Mouse (Mus musculus): ENCODE data around the gene Pnkd. TPM values are rescaled to one million over a fixed set of nuclear protein-coding genes. Genes with fewer than 3 reads are reported as not detected.
"Not testable (repeated sequence)": the region's sequence is repeated elsewhere in the genome, so short reads cannot be mapped to it uniquely, and the experiment has no call there.

The Pnkd gene
- polyA plus RNA-seq, 1 experiment from 2014 or later, result 85.3 TPM

DNA sequence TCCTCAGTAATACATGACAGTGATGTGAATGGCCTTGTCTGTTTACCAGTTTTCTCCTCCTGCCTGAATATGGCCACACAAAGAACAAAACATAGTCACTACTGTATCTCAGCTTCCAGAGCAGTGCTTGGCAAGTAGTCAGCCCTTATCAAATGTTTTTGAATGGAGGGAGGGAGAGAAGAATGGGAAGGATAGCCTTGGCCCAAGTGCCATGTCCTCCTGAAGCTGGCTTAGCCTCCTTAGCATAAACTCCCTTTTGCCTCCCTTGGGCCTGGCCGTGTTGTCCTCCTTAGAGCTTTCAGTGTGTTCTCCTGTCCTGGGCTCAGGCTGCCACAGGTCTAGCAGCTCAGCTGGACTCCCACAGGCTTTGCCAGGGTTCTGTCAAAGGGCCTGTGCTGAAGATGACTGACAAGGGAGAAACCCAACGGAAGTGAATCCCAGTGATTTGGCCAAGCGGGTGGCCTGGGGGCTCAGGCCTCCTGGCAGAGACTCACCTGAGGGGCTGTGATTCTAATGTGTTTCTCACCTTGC lies 52.6 kb downstream of the Pnkd start:
- no peak overlapping the region for H3K9ac ChIP-seq (replicated peaks)
- peaks cover 12% of the 10 kb centered on the region for H3K4me1 ChIP-seq
- H3K27me3 ChIP-seq, result no peaks in the 10 kb centered on the region
- ATAC-seq (ENCODE audit: low FRiP score, low read depth), result no peak
- no peak overlapping the region for H3K4me3 ChIP-seq
- H3K27ac ChIP-seq (replicated peaks), result no peak overlapping the region
- H3K36me3 ChIP-seq, result no peaks in the 10 kb centered on the region
- no peak overlapping the region for H3K4me2 ChIP-seq (replicated peaks)
- 82% methylated on average over 3 of the region's 3 CpGs for whole genome bisulfite sequencing
- no peaks in the 10 kb centered on the region for H3K9me3 ChIP-seq

DNA sequence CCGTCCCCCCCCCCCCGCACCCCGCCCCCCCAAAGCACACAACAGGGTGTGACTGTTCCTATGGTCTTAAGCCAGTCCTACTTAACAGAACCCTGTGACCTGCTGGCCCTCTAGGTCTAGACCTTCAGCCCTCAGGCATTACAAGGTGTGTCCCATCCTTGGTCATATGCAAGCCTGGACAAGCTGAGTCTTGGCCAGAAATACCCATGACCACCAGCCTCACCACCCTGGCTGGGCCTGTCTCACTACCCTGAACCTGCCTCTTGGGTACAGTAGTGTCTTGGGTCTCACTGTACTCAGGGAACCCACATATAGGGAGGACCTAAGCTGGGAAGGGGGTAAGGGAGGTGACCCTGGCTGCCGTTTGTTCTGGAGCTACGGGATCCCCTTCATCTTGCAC lies 53.3 kb downstream of the Pnkd start:
- Histone ChIP-seq H3K27me3 (no peaks in the 10 kb centered on the region), H3K4me2 (replicated peaks) (no peak overlapping the region), H3K9ac (replicated peaks) (no peak overlapping the region), H3K36me3 (no peaks in the 10 kb centered on the region), H3K27ac (replicated peaks) (no peak overlapping the region), H3K9me3 (no peaks in the 10 kb centered on the region), H3K4me1 (peaks cover 13% of the 10 kb centered on the region), H3K4me3 (no peak overlapping the region)
- WGBS, result 92% methylated on average over 5 of the region's 5 CpGs
- ATAC-seq (ENCODE audit: low FRiP score, low read depth), result no peak

DNA sequence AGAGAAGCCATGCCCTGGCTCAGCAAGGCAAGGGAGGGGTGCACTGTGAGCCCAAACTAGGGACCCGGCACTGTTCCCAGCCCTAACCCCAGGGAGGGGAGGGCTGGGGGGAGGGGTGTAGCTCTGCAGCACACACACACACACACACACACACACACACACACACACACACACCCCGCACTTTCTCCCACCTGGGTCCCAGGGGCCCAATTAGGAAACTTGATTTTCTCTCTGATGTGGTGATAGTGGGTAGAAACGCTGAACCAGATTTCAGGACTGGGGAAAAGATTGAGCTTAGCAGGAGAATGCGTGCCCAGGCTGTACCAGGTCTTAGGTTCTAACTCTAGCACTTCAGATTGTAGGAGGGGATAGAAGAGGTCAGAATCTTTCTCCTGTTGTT lies 53.9 kb downstream of the Pnkd start:
- Histone ChIP-seq H3K36me3 (no peaks in the 10 kb centered on the region), H3K4me3 (no peak overlapping the region), H3K4me1 (peaks cover 10% of the 10 kb centered on the region), H3K9ac (replicated peaks) (no peak overlapping the region), H3K27me3 (no peaks in the 10 kb centered on the region), H3K9me3 (no peaks in the 10 kb centered on the region), H3K27ac (replicated peaks) (no peak overlapping the region), H3K4me2 (replicated peaks) (no peak overlapping the region)
- no peak for ATAC-seq (ENCODE audit: low FRiP score, low read depth)
- WGBS, result 77% methylated on average over 4 of the region's 4 CpGs

DNA sequence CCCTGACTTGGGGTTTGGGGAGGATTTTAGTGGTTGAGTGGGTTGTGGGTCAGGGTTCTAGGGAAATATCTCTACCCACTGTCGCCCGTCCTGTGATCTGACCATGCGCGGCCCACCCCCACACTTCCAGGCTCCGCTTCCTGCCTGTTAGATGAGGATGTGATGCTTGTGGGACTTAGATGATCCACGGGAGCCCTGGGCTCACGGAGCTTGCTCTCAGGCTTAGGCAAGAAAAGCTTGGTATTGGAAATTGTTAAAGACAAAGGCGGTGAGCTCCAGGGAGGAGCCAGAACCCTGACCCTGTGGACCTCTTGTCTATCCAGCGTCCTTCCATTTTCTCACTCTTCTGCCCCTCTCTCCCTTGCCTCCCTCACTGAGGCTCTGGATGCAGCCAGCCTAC lies 55.2 kb downstream of the Pnkd start:
- 91% methylated on average over 9 of the region's 9 CpGs for whole genome bisulfite sequencing
- Histone ChIP-seq H3K27me3 (no peaks in the 10 kb centered on the region), H3K4me2 (replicated peaks) (no peak overlapping the region), H3K27ac (replicated peaks) (no peak overlapping the region), H3K9ac (replicated peaks) (no peak overlapping the region), H3K9me3 (no peaks in the 10 kb centered on the region), H3K36me3 (no peaks in the 10 kb centered on the region), H3K4me1 (peaks cover 11% of the 10 kb centered on the region; the same call in 1 of the 2 replicates), H3K4me3 (no peak overlapping the region)
- no peak for ATAC-seq (ENCODE audit: low FRiP score, low read depth)

DNA sequence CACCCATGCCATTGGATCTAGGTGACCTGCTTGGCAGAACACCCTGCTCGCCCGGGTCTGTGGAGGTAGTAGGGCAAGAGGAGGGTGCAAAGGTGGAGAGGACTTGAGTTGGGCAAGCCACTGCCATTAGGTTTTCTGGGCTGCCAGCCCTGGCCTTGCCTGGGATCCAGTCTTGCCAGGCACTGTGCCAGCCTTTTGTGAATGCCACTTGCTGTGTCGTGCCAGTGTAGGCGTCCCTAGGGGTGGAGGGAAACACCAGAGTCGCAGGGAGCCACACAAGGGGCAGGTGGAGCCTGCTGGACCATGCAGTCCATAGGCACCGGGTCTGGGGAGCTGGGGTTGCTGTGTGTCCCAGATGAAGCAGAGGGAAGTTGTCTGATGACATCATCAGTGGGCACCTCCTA lies 55.6 kb downstream of the Pnkd start:
- Histone ChIP-seq H3K9ac (replicated peaks) (no peak overlapping the region), H3K4me3 (no peak overlapping the region), H3K4me2 (replicated peaks) (no peak overlapping the region), H3K4me1 (peaks cover 11% of the 10 kb centered on the region; the same call in 1 of the 2 replicates), H3K36me3 (no peaks in the 10 kb centered on the region), H3K27ac (replicated peaks) (no peak overlapping the region), H3K27me3 (no peaks in the 10 kb centered on the region), H3K9me3 (no peaks in the 10 kb centered on the region)
- 93% methylated on average over 6 of the region's 6 CpGs for WGBS
- ATAC-seq (ENCODE audit: low FRiP score, low read depth), result no peak

DNA sequence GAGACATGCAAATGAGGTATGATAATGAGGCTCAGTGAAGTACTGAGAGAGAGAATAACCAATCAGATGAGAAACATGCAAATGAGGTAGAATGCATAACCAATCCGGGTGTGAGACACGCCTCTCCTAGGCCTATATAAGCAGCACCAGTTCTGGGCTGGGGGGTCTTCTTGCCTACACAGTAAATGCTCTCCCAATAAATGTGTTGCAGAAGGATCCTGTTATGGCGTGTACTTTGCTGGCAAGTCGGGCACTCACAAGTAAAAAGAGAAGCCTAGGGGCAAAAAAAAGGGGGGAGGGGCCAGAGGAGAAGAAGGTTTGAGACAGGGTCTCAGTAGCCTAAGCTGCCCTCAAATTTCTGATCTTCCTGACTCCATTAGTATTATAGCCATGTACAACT lies 56.3 kb downstream of the Pnkd start:
- ATAC-seq (ENCODE audit: low FRiP score, low read depth); H3K4me1 ChIP-seq; H3K9me3 ChIP-seq; H3K27ac ChIP-seq (replicated peaks); H3K4me2 ChIP-seq (replicated peaks); H3K9ac ChIP-seq (replicated peaks); H3K4me3 ChIP-seq; H3K27me3 ChIP-seq; H3K36me3 ChIP-seq: not testable (repeated sequence)
- WGBS, result 89% methylated on average over 4 of the region's 4 CpGs

DNA sequence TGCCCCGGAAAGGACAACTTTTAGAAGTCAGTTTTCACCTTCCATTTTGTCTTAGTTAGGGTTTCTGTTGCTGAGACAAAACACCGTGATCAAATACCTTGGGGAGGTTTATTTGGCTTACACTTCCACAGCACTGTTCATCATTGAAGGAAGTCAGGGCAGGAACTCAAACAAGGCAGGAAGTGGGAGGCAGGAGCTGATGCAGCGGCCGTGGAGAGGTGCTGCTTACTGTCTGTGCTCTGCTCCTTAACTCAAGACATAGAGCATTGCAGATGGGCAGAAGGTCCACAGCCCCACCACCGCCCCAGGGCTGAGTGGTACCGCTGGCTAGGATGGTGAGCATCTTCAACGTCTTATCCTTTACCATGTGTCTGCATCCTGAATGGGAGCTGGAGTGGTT lies 57.2 kb downstream of the Pnkd start:
- Histone ChIP-seq H3K9me3 (no peaks in the 10 kb centered on the region), H3K36me3 (no peaks in the 10 kb centered on the region), H3K4me2 (replicated peaks) (no peak overlapping the region), H3K27ac (replicated peaks) (no peak overlapping the region), H3K4me3 (no peak overlapping the region), H3K27me3 (no peaks in the 10 kb centered on the region), H3K4me1 (peaks cover 9% of the 10 kb centered on the region; the same call in 1 of the 2 replicates), H3K9ac (replicated peaks) (no peak overlapping the region)
- ATAC-seq (ENCODE audit: low FRiP score, low read depth), result no peak
- WGBS, result 89% methylated on average over 7 of the region's 7 CpGs

DNA sequence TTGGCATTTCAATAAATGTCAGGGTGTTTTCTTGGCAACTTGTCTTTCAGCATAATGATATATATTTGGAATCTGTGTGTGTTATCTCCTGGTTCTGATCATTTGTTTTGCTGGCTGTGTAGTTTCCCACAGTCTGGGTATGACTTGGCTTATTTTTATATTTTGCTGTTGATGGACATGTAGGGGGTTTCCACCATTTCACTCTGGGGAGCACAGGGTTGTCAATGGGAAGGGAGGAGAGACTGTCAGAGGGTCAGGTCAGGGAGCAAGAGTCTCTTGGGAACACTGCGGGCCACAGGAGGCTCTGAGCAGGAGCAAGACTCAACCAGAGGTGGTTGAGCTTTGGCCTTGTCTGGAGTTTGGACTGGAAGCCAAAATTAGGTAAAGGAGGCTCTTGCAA lies 57.6 kb downstream of the Pnkd start:
- no peak overlapping the region for H3K4me3 ChIP-seq
- no peaks in the 10 kb centered on the region for H3K9me3 ChIP-seq
- H3K4me2 ChIP-seq (replicated peaks), result no peak overlapping the region
- H3K4me1 ChIP-seq, result peaks cover 9% of the 10 kb centered on the region; the same call in 1 of the 2 replicates
- no peaks in the 10 kb centered on the region for H3K27me3 ChIP-seq
- no peak for ATAC-seq (ENCODE audit: low FRiP score, low read depth)
- 93% methylated on average over 1 of the region's 1 CpGs for WGBS
- H3K36me3 ChIP-seq, result 0 out of 2 replicates have a peak, but pooled peaks cover under 1% of the 10 kb centered on the region
- no peak overlapping the region for H3K27ac ChIP-seq (replicated peaks)
- no peak overlapping the region for H3K9ac ChIP-seq (replicated peaks)

DNA sequence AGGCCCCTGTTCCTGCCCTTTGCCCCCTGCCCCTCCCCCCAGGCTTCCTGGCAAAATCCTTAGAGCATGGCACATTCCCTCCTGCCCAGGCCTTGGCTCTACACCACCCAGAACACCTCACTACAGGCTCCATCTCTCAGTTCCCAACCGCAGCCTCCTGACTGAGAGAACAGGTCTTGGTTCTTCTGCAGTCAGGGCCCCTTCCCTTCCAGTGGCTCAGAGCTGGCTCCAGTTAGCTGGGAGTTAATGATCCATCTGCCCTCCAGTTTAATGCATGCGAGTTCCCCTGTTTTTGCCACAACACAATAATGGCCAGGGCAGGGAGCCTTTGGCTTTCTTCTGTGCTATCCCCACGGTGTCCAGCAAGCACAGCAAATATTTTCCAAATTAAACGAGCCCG lies 58.4 kb downstream of the Pnkd start:
- no peak for ATAC-seq (ENCODE audit: low FRiP score, low read depth)
- no peaks in the 10 kb centered on the region for H3K9me3 ChIP-seq
- H3K36me3 ChIP-seq, result 0 out of 2 replicates have a peak, but pooled peaks cover 5% of the 10 kb centered on the region
- H3K27ac ChIP-seq (replicated peaks), result no peak overlapping the region
- H3K27me3 ChIP-seq, result no peaks in the 10 kb centered on the region
- H3K9ac ChIP-seq (replicated peaks), result no peak overlapping the region
- H3K4me2 ChIP-seq (replicated peaks), result no peak overlapping the region
- peaks cover 9% of the 10 kb centered on the region; the same call in 1 of the 2 replicates for H3K4me1 ChIP-seq
- H3K4me3 ChIP-seq, result no peak overlapping the region
- WGBS, result 72% methylated on average over 5 of the region's 5 CpGs

DNA sequence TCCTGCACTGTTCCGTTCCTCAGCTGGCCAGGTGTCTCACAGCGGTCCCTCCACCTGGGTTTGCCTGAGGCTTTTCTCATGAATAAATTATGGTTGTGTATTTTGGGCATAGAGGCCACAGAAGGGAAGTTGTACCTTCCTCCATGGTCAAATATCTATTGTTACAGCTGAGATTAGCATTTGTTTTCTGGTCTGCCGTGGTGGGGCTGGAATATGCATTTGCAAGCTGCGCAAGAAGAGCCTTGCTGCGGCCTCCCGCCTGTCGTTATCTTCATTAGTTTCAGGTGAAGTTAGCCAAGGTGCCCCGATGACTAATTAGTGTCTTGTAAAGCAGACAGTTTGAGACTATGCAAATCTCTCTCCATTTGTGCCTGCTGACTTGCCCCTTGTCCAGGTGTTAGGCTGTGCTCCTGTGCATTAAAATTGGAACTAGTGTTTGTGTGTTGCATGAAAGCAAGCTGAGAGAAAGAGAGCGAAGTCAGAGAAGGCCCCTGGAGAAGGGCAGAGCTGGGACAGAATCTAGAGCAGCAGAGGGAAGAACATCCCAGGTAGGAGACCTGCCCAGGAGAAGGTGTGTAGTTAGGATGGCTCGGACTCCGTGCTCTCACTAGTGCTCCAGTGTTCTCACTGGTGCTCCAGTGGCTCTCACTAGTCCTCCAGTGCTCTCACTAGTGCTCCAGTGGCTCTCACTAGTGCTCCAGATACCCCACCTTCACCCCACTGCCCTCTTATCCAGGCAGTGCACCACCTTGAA lies 59.6 kb downstream of the Pnkd start:
- peaks cover 16% of the 10 kb centered on the region for H3K36me3 ChIP-seq
- peaks cover 9% of the 10 kb centered on the region; the same call in 1 of the 2 replicates for H3K4me1 ChIP-seq
- H3K4me2 ChIP-seq (replicated peaks), result no peak overlapping the region
- no peaks in the 10 kb centered on the region for H3K9me3 ChIP-seq
- no peak overlapping the region for H3K9ac ChIP-seq (replicated peaks)
- ATAC-seq (ENCODE audit: low FRiP score, low read depth), result no peak
- H3K27me3 ChIP-seq, result no peaks in the 10 kb centered on the region
- no peak overlapping the region for H3K27ac ChIP-seq (replicated peaks)
- 81% methylated on average over 11 of the region's 11 CpGs for WGBS
- no peak overlapping the region for H3K4me3 ChIP-seq

DNA sequence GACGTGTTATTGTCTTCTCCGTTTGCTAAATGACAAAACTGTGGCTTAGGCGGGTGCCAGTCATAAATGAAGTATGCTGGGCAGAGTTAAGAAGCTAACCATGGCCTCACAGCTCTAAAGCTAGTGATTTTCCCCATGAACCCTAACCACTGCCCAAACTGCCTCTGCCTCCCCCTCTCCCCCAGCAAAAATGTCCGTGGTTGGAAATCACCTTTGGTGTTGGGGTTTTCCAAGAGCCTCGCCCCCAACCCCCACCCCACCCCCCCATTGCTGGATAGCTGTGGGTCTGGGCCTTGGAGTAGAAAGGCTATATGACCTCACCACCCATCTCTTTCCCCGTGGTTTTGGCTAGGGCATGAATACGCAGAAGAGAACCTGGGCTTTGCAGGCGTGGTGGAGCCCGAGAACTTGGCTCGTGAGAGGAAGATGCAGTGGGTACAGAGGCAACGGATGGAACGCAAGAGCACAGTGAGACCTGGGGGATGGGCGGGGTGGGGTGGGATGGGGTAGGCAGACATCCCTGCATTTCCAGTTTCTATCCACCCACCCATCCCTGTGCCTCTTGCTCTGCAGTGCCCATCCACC lies 66.5 kb downstream of the Pnkd start:
- Histone ChIP-seq H3K36me3 (peaks cover 46% of the 10 kb centered on the region), H3K27ac (replicated peaks) (no peak overlapping the region), H3K27me3 (no peaks in the 10 kb centered on the region), H3K9me3 (no peaks in the 10 kb centered on the region), H3K4me2 (replicated peaks) (no peak overlapping the region), H3K4me1 (no peaks in the 10 kb centered on the region), H3K4me3 (no peak overlapping the region), H3K9ac (replicated peaks) (no peak overlapping the region)
- 93% methylated on average over 13 of the region's 13 CpGs for WGBS
- no peak for ATAC-seq (ENCODE audit: low FRiP score, low read depth)

DNA sequence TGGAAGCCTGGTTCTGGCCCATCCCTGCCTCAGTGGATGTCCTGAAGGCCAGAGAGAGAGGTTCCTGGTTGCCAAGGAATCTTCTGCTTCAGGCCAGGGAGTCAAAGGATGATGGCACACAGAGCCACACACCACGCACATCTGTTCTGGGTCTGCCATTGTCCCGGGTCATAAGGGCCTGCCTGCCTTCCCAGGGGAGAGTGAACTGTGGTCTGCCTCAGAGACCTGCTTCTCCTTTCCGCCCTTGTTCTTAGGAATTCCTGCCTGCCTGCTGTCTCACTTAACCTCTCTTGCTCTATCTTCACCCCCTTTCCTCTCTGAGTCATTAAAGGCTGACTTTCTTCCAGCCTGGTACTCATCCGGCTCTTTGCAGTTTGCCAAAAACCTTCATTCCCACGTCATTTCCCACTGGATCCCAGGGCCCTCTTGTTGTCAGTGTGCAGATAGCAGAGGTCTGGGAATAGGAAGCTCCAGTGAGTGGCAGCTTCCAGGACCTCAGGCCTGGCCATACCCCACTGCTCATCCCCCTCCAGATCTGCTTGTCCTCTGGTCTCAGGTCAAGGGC lies 67.9 kb downstream of the Pnkd start:
- no peaks in the 10 kb centered on the region for H3K4me1 ChIP-seq
- no peak for ATAC-seq (ENCODE audit: low FRiP score, low read depth)
- H3K27ac ChIP-seq (replicated peaks), result no peak overlapping the region
- 85% methylated on average over 5 of the region's 5 CpGs for WGBS
- H3K27me3 ChIP-seq, result no peaks in the 10 kb centered on the region
- no peak overlapping the region for H3K4me3 ChIP-seq
- H3K9ac ChIP-seq (replicated peaks), result no peak overlapping the region
- no peak overlapping the region for H3K4me2 ChIP-seq (replicated peaks)
- peaks cover 43% of the 10 kb centered on the region for H3K36me3 ChIP-seq
- H3K9me3 ChIP-seq, result no peaks in the 10 kb centered on the region

Measured in midbrain, embryonic 12.5 days (tissue).